Mouse (Mus musculus): ENCODE measurements around the gene Plagl2. TPM values are rescaled to one million over a fixed set of nuclear protein-coding genes. Genes with fewer than 3 reads are reported as not detected.
A peak's percentile ranks its signal among the peaks of the same experiment; 100 is the strongest.

Plagl2 gene
- total RNA-seq, 2 experiments from 2014 or later, result 5.9 to 6.5 TPM

DNA sequence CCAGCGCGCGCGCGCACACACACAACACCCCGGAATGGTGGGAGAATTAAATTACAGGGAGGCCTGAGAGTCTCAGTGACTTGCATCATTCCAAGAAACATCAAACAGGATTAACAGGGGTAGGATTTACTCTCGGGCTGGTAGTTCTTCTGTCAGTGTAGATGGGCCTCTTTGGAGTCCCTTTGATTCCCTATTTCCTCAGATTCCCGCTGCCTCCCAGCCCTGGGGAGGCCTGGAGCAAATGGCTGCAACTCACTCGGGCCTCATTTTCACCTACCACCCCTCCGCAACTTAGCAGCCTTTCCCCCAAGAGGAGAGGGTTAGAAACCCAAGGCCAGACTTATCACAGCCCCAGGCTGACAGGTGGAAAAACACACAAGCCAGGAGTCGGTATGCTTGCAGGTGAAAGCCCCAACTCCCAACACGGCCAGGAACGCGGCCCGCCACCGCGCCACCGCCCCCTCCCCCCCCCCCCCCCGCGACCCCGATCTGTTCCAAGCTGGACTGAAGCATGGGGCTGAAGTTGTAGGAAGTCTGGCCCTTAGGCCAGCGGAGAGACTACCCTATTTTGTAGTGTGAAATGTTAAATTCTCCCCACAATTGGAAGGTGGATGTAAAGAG lies 1.3 kb downstream of the Plagl2 start:
- no peak for DNase-seq (ENCODE audit: low spot score in 2 of 2)

DNA sequence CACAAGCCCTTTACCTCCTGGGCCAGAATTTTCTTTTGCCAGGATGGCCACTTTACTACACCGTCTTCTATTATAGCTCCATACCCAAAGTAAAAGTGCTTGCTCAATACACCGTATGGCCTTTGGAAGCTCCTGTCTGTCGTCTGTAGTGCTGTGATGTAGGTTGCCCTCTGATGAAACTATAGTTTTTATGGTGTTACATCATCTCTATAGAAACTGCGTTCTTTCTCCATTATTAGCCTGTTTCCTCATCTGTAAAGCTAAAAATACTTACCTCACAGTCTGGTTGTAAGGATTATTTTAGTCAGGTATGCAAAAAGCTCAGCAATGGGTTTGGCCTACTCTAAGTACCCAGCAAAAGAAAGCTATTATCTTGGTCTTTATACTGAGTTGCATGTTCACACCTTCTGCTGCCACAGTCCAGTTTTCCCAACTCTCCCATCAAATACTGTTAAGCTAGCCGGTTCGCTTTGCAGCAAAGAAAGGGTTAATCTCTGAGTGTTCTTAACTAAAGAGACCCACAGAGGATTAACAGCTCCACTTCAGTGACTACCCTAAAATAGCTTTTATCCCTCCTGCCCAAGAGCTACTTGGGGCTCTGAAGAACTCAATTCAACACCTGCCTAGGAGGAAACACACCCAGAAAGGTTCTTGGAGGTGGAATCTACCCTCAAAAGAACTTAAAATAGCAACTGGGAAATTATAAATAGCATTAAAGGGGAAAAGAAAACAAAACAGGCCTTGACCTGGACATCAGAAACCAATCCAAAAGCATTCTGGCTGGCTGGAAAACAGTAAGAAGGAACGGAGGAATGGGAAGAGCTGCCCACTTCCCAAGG lies 2.0 kb downstream of the Plagl2 start:
- DNase-seq (ENCODE audit: low spot score in 2 of 2), result no peak

DNA sequence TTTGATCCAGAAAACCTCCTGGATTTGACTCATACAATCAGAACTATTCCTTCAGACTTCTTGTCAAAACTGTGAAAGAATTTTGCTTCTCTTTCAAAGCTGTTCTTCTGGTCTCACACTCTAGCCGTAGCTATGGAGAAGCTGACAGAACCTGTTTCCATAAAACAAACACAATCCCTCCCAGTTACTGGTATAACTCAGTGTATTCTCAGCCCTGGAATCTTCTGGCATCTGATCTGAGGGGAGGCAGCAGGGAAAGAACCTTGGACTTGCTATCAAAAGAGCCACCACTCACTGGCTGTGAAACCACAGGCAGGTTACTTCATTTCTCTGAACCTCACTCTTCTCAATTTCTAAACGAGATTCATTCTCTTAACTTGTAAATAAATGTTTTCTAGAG lies 2.8 kb downstream of the Plagl2 start:
- DNase-seq (ENCODE audit: low spot score in 2 of 2), result no peak

DNA sequence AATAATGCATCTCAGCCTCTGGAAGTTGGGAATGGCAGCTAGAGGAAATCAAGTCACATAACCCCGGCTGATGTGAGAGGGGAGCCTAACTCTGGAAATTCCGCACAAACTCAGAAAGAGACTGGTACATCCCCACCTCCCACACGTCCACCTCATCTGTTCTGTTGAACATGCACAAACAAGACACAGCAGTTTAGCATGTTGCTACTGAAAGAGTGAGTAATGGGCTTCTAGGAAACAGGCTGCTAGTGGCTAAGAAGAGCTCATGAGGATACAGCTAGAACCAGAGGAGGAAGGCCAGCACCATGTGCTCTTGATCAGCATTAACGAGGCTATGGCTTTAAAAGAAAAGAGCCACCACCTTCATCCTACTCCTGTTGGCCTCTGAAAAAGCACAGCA lies 3.3 kb downstream of the Plagl2 start:
- no peak for DNase-seq (ENCODE audit: low spot score in 2 of 2)

DNA sequence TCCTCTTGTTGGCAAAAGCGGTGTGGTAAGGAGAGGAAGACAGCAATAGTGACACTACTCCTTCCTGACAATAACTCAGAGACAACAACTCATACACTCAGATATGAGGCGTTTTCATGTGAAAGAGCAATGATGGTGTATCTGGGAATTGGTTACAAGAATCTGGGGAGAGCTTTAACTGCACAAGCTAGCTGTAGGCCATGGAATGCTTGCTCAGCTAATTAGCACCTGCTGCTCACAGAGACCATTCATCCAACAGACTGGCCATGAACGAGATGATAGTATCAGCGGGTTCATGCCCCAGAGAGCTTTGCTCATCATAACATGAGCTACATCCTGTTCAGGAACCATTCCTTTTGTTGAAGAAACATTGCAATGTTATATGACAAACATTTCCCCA lies 4.0 kb downstream of the Plagl2 start:
- DNase-seq (ENCODE audit: low spot score in 2 of 2), result no peak

DNA sequence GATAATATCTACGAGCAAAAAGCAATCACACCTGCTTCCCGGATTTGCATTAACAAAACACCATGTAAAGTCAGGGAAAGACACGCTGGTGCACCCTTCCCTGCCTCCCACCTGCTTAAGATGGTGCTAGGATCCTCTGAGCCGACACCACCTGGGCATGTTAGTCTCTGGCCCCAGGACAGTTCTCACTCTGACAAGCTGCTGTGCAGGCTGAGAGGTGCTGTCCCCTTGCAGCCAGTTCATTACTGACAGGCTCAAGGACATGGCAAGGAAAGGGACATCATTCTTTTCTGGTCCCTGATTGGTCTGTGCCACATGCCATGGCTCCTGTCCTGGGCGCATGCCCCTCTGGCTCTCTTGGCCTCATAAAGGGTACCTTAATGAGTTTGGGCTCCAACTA lies 12.7 kb downstream of the Plagl2 start:
- no peak for DNase-seq (ENCODE audit: low spot score in 2 of 2)

DNA sequence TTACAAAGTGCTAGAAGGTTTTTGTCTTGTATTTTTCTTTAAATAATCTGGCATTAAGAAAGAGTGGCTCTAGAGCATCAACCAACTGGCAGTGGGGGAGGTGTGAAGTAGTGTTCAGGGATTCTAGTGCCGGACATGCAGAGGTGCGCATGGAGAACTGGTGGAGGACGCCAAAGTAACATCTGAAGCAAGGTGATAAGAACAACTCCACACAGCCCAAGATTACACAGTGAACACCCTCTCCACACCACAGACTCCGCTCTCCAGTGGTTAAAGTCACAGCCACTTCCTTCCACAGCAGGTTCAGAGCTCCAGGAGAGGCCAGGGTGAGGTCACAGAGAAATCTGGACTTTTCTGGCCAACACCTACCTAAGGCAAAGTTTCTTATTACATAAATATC lies 13.3 kb downstream of the Plagl2 start:
- DNase-seq (ENCODE audit: low spot score in 2 of 2), result no peak

DNA sequence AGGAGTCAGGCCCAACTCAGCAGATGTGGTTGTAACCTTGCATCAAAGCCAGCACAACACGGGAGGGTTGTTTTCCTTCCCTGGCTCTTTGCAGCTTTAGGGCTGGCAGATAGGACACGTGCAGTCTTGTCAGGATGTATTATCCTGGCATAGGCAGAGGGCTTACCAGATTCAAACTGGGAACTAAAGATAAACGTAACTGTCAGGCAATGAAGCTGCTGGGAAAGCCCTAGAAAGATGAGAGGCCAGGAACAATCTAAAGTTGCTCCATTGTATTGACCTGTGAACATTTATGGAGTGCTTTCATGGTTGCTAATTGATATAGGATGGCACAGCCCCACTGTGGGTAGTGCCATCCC lies 15.7 kb downstream of the Plagl2 start:
- DNase-seq (ENCODE audit: low spot score in 2 of 2), result no peak

DNA sequence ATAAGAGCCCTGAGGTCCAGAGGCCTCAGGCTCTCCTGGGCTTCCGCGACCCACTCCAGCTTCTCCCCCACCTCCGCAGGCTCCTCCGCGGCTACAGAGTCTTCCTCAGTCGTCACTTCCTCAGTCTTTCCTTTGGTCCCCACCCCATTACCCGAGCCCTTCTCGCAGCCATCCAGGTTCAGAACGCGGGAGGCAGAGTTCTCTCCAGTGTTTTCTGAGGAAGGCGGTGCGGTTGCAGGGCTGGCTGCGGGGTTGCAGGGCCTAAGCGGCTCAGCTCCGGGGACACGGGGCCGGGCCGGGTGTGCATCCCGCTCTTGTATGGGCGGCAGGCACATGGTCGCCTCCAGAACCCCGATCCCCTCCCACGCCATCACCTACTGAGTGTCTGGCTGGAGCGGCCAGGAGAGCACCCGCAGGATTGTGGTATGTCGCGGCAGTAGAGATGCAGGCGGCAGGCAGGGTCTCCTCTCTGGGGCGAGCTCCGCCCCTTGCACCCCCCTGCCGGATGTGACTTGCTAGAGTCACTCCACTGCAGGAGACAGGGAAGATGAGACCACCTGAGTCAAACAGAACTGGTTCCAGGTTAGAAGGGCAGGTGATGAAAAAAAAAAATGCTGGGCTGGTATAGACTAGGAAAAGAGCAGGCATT lies 16.2 kb downstream of the Plagl2 start, which contains the start of gene Tspyl3:
TSS of gene Tspyl3 (minus strand) at position 496 of the 649 bp plus-strand sequence.
- DNase-seq (ENCODE audit: low spot score in 2 of 2), result peak; percentile 46 to 62

DNA sequence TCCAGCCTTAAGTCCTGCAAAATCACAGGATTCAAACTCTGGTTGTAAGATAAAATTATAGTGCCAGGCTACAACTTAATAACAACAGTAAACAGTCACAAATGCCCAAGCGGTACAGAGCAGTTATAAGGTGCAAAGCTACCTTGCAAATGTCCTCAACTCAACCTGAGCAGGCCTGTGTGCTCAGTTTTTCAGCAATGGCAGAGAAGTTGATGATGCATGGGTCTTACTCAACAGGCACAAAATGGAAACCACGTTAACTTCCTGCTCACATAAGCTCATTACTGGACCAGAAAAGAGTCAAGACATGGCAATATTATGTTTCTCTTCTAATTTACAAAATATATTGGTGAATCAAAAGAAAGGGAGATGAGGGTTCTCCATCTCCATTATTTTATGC lies 18.7 kb downstream of the Plagl2 start:
- no peak for DNase-seq (ENCODE audit: low spot score in 2 of 2)

DNA sequence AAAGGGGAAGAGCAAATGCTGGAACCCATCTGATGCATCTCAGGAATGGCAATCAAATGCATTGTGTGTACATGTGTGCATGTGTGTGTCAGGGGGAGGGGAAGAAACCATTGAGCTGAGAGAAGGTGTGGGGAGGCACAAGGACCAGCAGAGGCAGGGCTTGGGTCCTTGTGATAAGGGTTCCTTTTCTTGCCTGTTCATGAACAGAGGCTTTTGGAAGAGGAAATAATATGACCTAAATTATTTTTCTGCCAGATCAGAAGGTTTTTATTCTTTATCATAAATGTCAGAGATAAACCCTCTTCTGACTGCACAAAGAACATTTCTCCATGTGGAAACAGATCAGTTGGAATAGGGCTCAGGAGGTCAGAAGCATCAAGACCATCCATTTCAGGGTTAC lies 19.1 kb downstream of the Plagl2 start:
- DNase-seq (ENCODE audit: low spot score in 2 of 2), result no peak

DNA sequence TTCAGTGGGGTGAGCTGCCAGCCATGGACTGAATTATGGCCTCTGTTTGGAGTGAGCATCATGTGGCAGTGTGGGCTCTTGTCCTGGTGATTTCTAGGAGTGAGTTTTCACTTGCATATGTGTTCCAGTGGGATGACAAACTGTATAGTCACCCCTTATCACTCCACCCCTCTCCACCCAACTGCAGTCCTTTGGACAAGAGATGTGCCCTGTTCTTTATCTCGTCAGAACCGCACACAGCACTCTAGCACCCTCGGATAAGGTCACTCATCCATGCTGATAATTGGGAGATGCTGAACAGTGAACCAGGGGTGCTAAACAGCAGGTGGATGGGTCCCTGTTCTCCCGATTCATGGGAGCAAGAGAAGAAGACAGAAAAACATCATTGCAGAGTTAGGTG lies 19.6 kb downstream of the Plagl2 start:
- DNase-seq (ENCODE audit: low spot score in 2 of 2), result no peak

DNA sequence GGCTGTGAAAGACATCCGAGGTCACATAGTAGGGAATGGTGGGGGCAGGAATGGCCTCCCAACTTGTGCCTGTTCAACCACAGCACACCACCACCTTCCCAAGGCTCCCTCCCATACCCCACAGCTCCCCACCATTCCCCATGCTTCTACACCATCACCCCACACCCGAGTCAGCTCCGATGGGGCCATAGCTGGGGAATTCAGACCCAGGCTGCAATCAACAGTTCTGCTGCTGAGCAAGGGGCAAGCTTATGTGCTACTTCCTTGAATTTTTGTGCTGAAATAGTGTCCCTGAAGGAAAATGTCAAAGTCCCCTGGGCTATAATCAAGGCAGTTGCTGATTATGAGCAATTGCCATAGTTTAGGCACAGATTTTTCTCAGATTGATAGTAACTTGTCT lies 22.7 kb downstream of the Plagl2 start:
- DNase-seq (ENCODE audit: low spot score in 2 of 2), result no peak

DNA sequence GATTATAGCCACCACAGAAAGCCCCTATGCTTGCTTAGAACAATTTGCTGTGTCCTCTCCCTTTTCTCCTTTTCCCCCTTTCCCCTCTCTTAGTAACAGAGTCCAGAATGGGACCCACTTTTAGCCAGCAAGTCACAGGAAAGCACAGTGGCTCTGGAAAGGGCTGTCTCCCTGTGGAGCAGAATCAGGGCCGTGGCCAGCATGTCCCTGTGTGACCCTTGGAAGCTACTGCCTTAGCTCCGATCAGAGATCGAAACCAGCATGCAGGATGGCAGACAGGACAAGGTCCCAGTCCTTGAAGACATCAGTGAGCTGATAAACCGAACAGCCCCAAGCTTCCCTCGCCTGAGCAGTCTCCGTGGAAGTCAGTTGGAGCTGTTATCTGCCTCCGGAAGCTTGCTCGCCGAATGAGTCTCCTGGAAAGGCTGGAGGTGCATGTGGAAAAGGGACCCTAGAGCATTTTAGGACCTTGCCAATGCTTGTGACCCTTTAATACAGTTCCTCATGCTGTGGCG lies 23.3 kb downstream of the Plagl2 start:
- no peak for DNase-seq (ENCODE audit: low spot score in 2 of 2)

DNA sequence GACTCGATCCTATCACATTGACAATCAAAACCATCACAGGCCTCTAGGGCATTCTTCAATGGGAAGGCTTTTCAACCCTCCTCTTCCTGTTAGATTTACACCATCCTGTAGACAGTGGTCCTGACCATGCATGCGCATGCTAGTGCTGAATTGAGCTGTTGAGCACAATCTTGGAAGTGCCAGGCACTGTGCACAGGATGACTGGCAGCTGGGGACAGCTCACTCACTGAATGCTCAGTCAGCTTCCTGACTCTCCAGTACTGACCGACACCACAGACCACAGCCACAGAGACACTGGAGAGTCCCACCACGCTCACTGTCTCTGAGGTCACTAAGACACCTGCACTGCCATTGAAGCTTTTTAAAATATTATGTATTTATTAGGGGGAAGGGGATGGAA lies 25.8 kb downstream of the Plagl2 start:
- no peak for DNase-seq (ENCODE audit: low spot score in 2 of 2)

DNA sequence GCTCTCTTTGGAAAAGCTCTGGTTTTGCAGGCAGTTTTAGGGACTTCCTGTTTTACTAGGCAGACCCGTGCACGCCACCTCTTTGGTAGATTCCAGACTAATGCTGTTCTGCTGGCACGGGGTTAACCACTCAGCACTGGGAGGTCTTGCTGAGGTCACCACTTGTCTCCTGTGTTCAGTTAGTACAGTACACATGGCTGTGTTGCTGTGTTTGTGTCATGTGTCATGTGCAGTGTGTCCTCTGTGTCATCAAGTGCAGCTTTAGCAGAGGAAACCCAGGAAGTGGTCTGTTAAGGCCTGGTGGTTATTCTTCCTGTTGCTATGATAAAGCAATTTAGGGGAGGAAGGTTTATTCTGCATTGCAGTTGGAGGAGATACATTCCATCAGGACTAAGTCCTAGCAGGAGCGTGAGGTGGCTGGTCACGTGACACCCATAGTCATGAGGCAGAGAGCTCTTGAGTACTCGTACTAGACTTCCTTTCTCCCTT lies 26.4 kb downstream of the Plagl2 start:
- DNase-seq (ENCODE audit: low spot score in 2 of 2), result no peak

DNA sequence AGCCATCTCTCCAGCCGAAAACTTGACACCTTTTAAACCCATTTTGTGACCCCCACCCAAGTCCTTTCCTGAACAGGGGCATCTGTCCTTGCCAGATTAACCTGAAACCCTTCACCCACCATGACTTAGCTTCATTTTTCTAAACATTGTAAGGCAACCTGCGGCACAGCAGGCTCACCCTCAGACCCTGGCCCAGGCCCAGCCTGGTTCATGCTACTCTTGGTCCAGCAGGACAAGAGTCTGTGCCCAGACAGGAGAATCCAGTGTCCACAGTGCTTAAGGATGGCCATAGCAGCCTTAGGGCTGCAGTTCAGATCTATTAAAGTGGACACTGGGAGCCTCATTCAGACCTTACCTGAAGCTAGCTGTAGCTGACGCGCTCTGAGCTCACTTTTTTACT lies 27.9 kb downstream of the Plagl2 start:
- no peak for DNase-seq (ENCODE audit: low spot score in 2 of 2)

DNA sequence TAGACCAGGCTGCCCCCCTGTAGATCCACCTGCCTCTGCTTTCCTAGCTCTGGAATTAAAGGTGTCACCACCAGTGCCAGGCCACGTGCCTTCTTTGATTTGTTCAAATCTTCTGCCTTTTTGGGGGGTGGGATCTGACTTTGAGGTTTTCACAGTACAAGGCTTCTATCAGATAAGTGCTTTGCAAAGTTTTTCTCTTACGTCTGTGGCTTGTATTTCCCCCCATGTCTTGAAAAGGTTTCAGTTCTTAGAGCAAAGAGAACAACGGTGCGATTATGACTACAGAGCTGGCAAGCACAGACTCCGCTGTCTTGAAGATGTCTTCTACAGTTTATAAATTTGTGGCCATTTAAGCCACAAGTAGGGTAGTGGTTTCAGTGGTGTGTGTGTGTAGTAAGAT lies 29.8 kb downstream of the Plagl2 start:
- DNase-seq (ENCODE audit: low spot score in 2 of 2), result no peak

DNA sequence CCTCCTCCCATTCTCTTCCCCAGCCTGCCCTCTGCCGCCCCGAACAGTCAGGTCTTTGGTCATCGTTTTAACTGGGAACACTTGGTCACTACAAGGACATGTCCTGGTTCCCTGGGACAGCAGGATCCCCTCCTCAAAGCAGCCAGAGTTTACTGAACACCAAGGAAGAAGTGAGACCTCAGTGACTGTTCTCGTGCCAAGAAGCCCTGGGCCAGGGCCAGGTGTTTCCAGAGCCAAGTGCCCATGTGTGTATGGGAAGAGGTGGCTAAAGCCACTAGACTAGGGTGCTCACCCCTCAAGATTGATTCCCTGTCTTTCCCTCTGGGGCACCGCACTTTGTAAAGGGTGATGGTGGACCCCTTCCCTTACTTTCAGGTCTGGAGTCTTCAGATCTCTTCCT lies 31.9 kb downstream of the Plagl2 start:
- DNase-seq (ENCODE audit: low spot score in 2 of 2), result no peak

DNA sequence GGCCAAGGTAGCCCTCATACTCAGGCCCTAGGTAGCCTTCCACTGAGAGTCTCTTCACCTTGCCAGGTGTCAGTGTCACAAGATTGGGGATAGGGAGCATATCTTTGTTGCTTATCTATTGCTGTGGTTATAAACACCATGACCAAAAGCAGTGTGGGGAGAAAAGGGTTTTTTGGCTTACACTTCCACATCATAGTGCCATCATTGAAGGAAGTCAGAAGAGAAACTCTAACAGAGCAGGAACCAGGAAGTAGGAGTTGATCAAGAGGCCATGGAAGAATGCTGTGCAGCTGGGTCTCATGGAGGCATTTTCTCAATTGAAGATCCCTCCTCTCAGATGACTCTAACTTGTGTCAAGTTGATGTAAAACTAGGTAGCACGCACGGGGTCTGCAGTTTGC lies 33.1 kb downstream of the Plagl2 start:
- DNase-seq (ENCODE audit: low spot score in 2 of 2), result no peak

DNA sequence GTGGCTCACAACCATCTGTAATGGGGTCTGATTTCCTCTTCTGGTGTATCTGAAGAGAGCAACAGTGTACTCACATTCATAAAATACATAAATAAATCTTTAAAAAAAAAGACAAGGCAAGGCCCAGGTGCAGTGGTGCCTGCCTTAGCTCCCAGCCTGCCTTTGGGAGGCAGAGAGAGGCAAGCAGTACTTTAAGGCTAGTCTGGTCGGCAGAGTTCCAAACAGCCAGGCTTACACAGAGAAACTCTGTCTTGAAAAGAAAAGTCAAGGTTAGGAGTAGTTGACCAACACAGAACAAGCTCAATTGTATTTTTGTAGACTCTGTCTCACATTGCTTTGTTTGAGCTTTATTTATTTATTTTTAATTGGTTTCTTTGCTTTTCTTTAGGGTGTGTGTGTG lies 38.5 kb downstream of the Plagl2 start:
- no peak for DNase-seq (ENCODE audit: low spot score in 2 of 2)

DNA sequence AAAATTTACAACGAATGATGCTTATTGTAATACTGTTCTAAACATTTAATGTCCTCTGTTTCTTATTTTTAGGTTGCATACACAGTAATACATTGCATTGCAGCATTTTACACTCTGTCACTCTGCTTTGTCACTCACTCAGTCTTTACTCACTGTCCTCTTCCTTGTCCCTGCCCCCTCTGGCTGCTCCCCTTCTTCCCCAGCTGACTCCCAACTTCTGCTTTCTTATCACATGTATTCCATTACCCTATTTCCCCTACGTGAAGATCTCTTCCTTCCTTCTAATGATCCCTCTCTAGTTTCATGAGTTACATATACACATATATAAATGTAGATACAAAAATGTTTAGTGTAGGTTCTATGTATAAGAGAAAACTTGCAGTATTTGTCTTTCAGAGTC lies 42.1 kb downstream of the Plagl2 start:
- no peak for DNase-seq (ENCODE audit: low spot score in 2 of 2)
